Mouse (Mus musculus) CH12.LX (cell line): ENCODE data around the gene Marc1. TPM values are rescaled to one million over a fixed set of nuclear protein-coding genes. Genes with fewer than 3 reads are reported as not detected.
A peak's percentile ranks its signal among the peaks of the same experiment; 100 is the strongest.

Source experiments
- DNase-seq: peaks from one replicate; pipeline ENCODE4 v3.0.0-alpha.2; 2013; ENCODE audit errors: extremely low read depth
- H3K27ac ChIP-seq: 2 replicates; pipeline ENCODE4 v1.5.1; 2012; ENCODE audit warnings: low read depth, mild to moderate bottlenecking, control low read depth, moderate library complexity; ENCODE audit not compliant: insufficient read depth
- H3K27me3 ChIP-seq: replicated peaks from 2 replicates; pipeline ENCODE3; 2012; ENCODE audit warnings: inconsistent platforms
- H3K36me3 ChIP-seq, 2 experiments: replicated peaks in 1 of 2; 2 replicates each; pipeline versions ENCODE3 to v1.6.1; 2012; ENCODE audit warnings: inconsistent platforms in 1 of 2, low read length in 1 of 2, mild to moderate bottlenecking in 1 of 2, mixed read lengths in 1 of 2, moderate library complexity in 1 of 2; ENCODE audit not compliant: control insufficient read depth in 1 of 2, insufficient read depth in 1 of 2
- H3K4me1 ChIP-seq, 2 experiments: 2 replicates each; pipeline ENCODE4 v1.6.1; 2012; ENCODE audit warnings: inconsistent platforms in 1 of 2, moderate library complexity in 1 of 2; ENCODE audit not compliant: insufficient read depth in 2 of 2, control insufficient read depth in 1 of 2
- H3K4me2 ChIP-seq: 2 replicates; pipeline ENCODE4 v1.6.1; 2012; ENCODE audit warnings: low read depth, mild to moderate bottlenecking, control low read depth; ENCODE audit not compliant: poor library complexity, insufficient read depth, severe bottlenecking
- H3K4me3 ChIP-seq, 3 experiments: fragments of 150-350 bp in 1 of 3; sonication (generic) in 1 of 3; replicated peaks in 1 of 3; 2 replicates each; pipeline versions ENCODE3 to v1.5.1; 2011 to 2012; ENCODE audit warnings: low read depth in 2 of 3, low read length in 2 of 3, mild to moderate bottlenecking in 2 of 3, moderate library complexity in 2 of 3, control low read depth in 1 of 3, improper control_type of control experiment in 1 of 3, inconsistent platforms in 1 of 3, mixed read lengths in 1 of 3; ENCODE audit not compliant: poor library complexity in 1 of 3
- H3K79me2 ChIP-seq: replicated peaks from 2 replicates; pipeline ENCODE4 v1.6.1; 2012; ENCODE audit warnings: mild to moderate bottlenecking, moderate library complexity; ENCODE audit not compliant: control insufficient read depth, poor library complexity, insufficient read depth, severe bottlenecking; ENCODE audit errors: extremely low read depth
- H3K9ac ChIP-seq: 2 replicates; pipeline ENCODE4 v1.6.1; 2012; ENCODE audit warnings: low read depth, mild to moderate bottlenecking, control low read depth, moderate library complexity; ENCODE audit not compliant: insufficient read depth
- H3K9me3 ChIP-seq: replicated peaks from 2 replicates; pipeline ENCODE3; 2012; ENCODE audit warnings: low read length, inconsistent platforms, mixed read lengths
- CHD2 ChIP-seq: IDR thresholded peaks from 2 replicates; pipeline ENCODE4 v1.6.1; 2011; ENCODE audit warnings: low read length, improper control_type of control experiment
- CTCF ChIP-seq, 2 experiments: IDR thresholded peaks in 1 of 2; conservative IDR thresholded peaks in 1 of 2; 2 replicates each; pipeline ENCODE4 v1.5.1; 2011 to 2012; ENCODE audit warnings: low read depth in 2 of 2, low read length in 2 of 2, improper control_type of control experiment in 1 of 2, inconsistent platforms in 1 of 2, mild to moderate bottlenecking in 1 of 2, moderate library complexity in 1 of 2
- ETS1 ChIP-seq: conservative IDR thresholded peaks from 2 replicates; pipeline ENCODE4 v1.6.1; 2012; ENCODE audit warnings: low read depth, mild to moderate bottlenecking, inconsistent platforms, low read length, improper control_type of control experiment, moderate library complexity
- IRF4 ChIP-seq: IDR thresholded peaks from 2 replicates; pipeline ENCODE4 v1.6.1; 2014; ENCODE audit warnings: low read depth, mild to moderate bottlenecking, inconsistent platforms, low read length, improper control_type of control experiment
- JUND ChIP-seq: conservative IDR thresholded peaks from 2 replicates; pipeline ENCODE4 v1.6.1; 2011; ENCODE audit warnings: low read depth, low read length, improper control_type of control experiment
- MAFK ChIP-seq: IDR thresholded peaks from 2 replicates; pipeline ENCODE4 v1.6.1; 2011; ENCODE audit warnings: low read length, improper control_type of control experiment; ENCODE audit not compliant: insufficient replicate concordance
- MAX ChIP-seq: IDR thresholded peaks from 2 replicates; pipeline ENCODE4 v1.6.1; 2011; ENCODE audit warnings: low read length, improper control_type of control experiment
- MEF2A ChIP-seq: IDR thresholded peaks from 2 replicates; pipeline ENCODE4 v1.6.1; 2014; ENCODE audit warnings: low read depth, mild to moderate bottlenecking, inconsistent platforms, low read length, improper control_type of control experiment, borderline replicate concordance
- NELFE ChIP-seq: IDR thresholded peaks from 2 replicates; pipeline ENCODE4 v1.6.1; 2011; ENCODE audit warnings: low read depth, low read length, improper control_type of control experiment
- PAX5 ChIP-seq: IDR thresholded peaks from 2 replicates; pipeline ENCODE4 v1.6.1; 2012; ENCODE audit warnings: low read length, inconsistent platforms, mixed read lengths
- POLR2AphosphoS2 ChIP-seq: IDR thresholded peaks from 2 replicates; pipeline ENCODE4 v1.6.1; 2011; ENCODE audit warnings: low read depth, low read length, improper control_type of control experiment
- RAD21 ChIP-seq: IDR thresholded peaks from 2 replicates; pipeline ENCODE4 v1.6.1; 2011; ENCODE audit warnings: low read depth, mild to moderate bottlenecking, low read length, improper control_type of control experiment, moderate library complexity
- RCOR1 ChIP-seq: conservative IDR thresholded peaks from 2 replicates; pipeline ENCODE4 v1.6.1; 2012; ENCODE audit warnings: low read depth, mild to moderate bottlenecking, inconsistent platforms, low read length, improper control_type of control experiment
- TCF12 ChIP-seq: IDR thresholded peaks from 2 replicates; pipeline ENCODE4 v1.6.1; 2014; ENCODE audit warnings: low read depth, mild to moderate bottlenecking, inconsistent platforms, low read length, improper control_type of control experiment
- UBTF ChIP-seq: IDR thresholded peaks from 2 replicates; pipeline ENCODE4 v1.6.1; 2012; ENCODE audit warnings: low read depth, mild to moderate bottlenecking, inconsistent platforms, low read length, improper control_type of control experiment, moderate library complexity
- ZNF384 ChIP-seq: IDR thresholded peaks from 2 replicates; pipeline ENCODE4 v1.6.1; 2012; ENCODE audit warnings: low read depth, low read length, improper control_type of control experiment, inconsistent platforms
- dilution Hi-C: fragments of 300-500 bp; cut with MboI; formaldehyde crosslinking; loops from 2 replicates; pipeline ENCODE4 v1.14.3; 2020; ENCODE audit warnings: low sequenced_read_pairs; ENCODE audit not compliant: extremely low pct_unique_long_range_greater_than_20kb, extremely low pct_ligation_motif_present
- in situ Hi-C: fragments of 300-500 bp; cut with MboI; formaldehyde crosslinking; loops from 3 replicates; pipeline ENCODE4 v1.14.3; 2019; ENCODE audit warnings: low sequenced_read_pairs, low pct_ligation_motif_present, low pct_unique_long_range_greater_than_20kb, mixed read lengths
- polyA plus RNA-seq: library from polyadenylated mRNA; unstranded; fragments of >175 nt; gene quantifications from 2 replicates; pipeline ENCODE4 v1.2.1, GENCODE M21; 2012; ENCODE audit warnings: low read depth; ENCODE audit not compliant: insufficient read length
- total RNA-seq, 2 experiments: library from RNA; depleted of rRNA; stranded (reverse); fragments of 300-350 nt in 1 of 2; fragments of >200 nt in 1 of 2; gene quantifications; 2 replicates each; pipeline ENCODE4 v1.2.3; 2012 to 2014

Marc1 gene
- total and polyA plus RNA-seq, 3 experiments, result not detected

DNA sequence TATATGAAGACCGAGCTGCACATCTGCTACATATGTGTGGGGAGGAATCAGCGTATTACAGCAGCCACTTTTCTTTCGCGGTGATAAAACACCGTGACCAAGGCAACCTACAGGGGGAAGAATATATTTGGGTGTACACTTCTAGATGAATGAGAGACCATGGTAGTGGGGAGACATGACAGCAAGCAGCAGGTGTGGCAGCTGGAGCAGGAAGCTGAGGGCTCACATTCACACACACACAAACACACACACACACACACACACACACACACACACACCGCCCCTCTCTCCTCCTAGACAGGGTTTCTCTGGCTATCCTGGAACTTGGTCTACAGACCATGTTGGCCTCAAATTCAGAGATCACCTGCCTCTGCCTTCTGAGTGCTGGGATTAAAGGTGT lies 33.0 kb downstream of the Marc1 start:
- Histone ChIP-seq H3K27ac (no peak overlapping the region), H3K4me2 (no peak overlapping the region), H3K9me3 (no peaks in the 10 kb centered on the region), H3K4me1 (no peaks in the 10 kb centered on the region), H3K9ac (no peak overlapping the region), H3K79me2 (no peaks in the 10 kb centered on the region), H3K27me3 (no peaks in the 10 kb centered on the region), H3K36me3 (no peaks in the 10 kb centered on the region), H3K4me3 (no peak overlapping the region)
- dilution Hi-C loops (no loop called here), in situ Hi-C loops (no loop called here)
- no peak for TF ChIP-seq TCF12
- TF ChIP-seq RAD21, result no peak
- no peak for TF ChIP-seq ZNF384
- no peak for TF ChIP-seq POLR2AphosphoS2
- no peak for TF ChIP-seq MAFK
- TF ChIP-seq IRF4, result no peak
- no peak for DNase-seq

DNA sequence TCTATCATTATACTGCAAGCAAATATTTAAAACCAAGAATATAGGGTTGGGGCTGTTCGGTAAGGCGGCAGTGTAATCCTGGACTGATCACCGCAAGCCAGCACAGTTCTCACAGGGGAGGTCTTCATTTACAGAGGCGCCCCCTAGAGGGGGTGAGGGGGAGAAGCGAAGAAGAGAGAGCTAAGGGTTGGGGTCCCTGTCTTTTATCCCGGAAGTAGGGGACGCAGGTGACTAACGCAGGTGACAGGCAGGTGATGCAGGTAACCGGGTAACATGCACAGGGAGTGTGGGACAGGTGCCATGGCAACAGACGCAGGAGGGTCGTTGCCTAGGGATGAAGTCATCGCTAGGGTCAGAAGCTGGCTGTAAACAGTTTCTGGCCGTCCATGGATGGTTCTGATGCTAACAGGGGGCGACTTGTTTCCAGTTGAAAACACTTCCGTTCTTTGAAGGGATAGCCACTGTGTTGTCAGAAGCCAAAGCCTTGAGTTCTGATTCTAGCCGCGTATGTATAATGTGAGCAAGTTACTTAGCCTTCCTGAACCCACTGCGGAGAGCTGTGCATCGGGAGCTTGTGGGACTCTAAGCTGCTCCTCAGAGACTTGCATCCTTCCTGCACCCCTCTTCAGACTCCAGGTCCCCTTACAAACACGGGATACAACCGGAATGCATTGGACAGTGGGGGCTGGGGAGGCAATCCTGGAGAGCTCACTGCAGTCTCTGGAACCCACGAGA lies 33.9 kb downstream of the Marc1 start:
- H3K4me2 ChIP-seq, result no peak overlapping the region
- H3K36me3 ChIP-seq, result no peaks in the 10 kb centered on the region
- H3K27ac ChIP-seq, result no peak overlapping the region
- no peaks in the 10 kb centered on the region for H3K4me1 ChIP-seq
- no peaks in the 10 kb centered on the region for H3K9me3 ChIP-seq
- no peaks in the 10 kb centered on the region for H3K79me2 ChIP-seq
- H3K4me3 ChIP-seq, result no peak overlapping the region
- in situ Hi-C loops (no loop called here), dilution Hi-C loops (no loop called here)
- H3K27me3 ChIP-seq, result no peaks in the 10 kb centered on the region
- no peak for DNase-seq
- no peak overlapping the region for H3K9ac ChIP-seq
- no peak for TF ChIP-seq UBTF
- peak; percentile 15 to 38; a peak in 2 of 4 replicates for TF ChIP-seq CTCF (conservative IDR thresholded peaks at IDR 0.05 in 1 of 2, IDR thresholded peaks at IDR 0.05 in 1 of 2; ENCODE audit: low read depth in 2 of 2, low read length in 2 of 2)
- TF ChIP-seq, all 38 proteins: peak for 1

DNA sequence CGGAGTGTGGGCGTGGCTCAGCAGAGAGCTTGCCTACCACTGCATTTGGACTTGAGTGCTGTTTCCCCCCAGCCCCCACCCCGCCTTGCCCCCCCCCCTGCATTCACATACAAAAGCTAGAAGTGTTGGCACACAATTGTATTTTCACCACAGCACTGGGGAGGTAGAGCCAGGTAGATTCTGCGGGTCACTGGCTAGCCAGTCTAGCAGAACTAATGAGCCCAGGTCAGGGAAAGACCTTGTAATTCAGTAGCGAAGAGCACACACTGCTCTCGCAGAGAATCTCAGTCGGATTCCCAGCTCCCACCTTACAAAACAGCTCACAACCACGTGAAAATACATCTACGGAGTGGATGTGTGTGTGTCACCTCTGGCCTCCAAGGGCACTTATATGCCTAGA lies 35.8 kb downstream of the Marc1 start:
- dilution Hi-C loops (no loop called here), in situ Hi-C loops (no loop called here)
- H3K4me3 ChIP-seq, result no peak overlapping the region
- H3K9ac ChIP-seq, result no peak overlapping the region
- H3K27ac ChIP-seq, result no peak overlapping the region
- H3K27me3 ChIP-seq, result no peaks in the 10 kb centered on the region
- no peak for TF ChIP-seq ETS1
- no peak for TF ChIP-seq PAX5
- TF ChIP-seq CHD2, result no peak
- no peak for TF ChIP-seq JUND
- TF ChIP-seq MAX, result no peak
- TF ChIP-seq RCOR1, result no peak
- TF ChIP-seq NELFE, result no peak
- no peak for TF ChIP-seq MEF2A
- no peak for DNase-seq
- no peaks in the 10 kb centered on the region for H3K9me3 ChIP-seq
- H3K79me2 ChIP-seq, result no peaks in the 10 kb centered on the region
- H3K4me1 ChIP-seq, result peaks cover 0 to 4% of the 10 kb centered on the region in 2 experiments; a peak in 1 of 4 replicates
- H3K36me3 ChIP-seq, result no peaks in the 10 kb centered on the region
- H3K4me2 ChIP-seq, result no peak overlapping the region
